In the genomic region with DNA sequence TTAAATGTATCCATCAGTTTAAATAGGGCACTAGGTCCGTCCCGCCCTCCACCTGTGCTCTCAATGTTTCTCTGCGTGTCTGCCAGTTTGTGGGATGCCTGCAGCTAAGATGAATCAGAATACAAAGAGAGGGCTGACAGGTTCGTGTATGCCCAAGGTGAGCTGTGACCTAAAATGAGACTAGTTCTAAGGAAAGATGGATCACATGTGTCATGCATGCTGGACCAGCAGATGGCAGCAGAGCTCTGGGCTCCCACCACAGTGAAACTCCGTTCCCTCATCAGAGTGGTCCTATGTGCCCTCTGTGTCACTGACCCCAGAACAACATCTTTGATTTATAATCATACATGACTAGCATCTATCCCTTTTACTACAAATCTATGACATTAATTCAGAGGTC, we compare ENCODE assay signal across 8 mouse cellular contexts.
DNase-seq lines count a peak whose midpoint lies in the region; ATAC-seq and TF ChIP-seq lines count a peak whose summit lies in the region.

No protein-coding gene starts in this region.

- TF ChIP-seq CTCF in G1E (IDR thresholded peaks at IDR 0.05; ENCODE audit: low read depth, low read length): peak; percentile 42; the same call in 1 of the 2 replicates

- H3K4me2 ChIP-seq in forebrain, embryonic 13.5 days: peak overlapping the region; percentile 88
- H3K4me2 ChIP-seq in heart, embryonic 16.5 days (ENCODE audit: low read depth, low read length): peak overlapping the region; percentile 82
- peak overlapping the region; percentile 63 for H3K4me2 ChIP-seq in liver, embryonic 12.5 days

- H3K36me3 ChIP-seq in G1E (replicated peaks): no peaks in the 10 kb centered on the region
- H3K36me3 ChIP-seq in forebrain, embryonic 13.5 days (ENCODE audit: poor library complexity, severe bottlenecking): no peaks in the 10 kb centered on the region
- H3K36me3 ChIP-seq in heart, embryonic 16.5 days (ENCODE audit: control insufficient read depth, insufficient read depth): no peaks in the 10 kb centered on the region
- no peaks in the 10 kb centered on the region for H3K36me3 ChIP-seq in liver, embryonic 12.5 days

- no peak for ATAC-seq in G1E (ENCODE audit: extremely low read depth, insufficient number of reproducible peaks, low FRiP score, poor library complexity, severe bottlenecking)
- ATAC-seq in forebrain, embryonic 13.5 days: peak; percentile 78
- no peak for ATAC-seq in heart, embryonic 16.5 days (replicated peaks; ENCODE audit: extremely low read depth, insufficient read depth, low FRiP score)
- ATAC-seq in liver, embryonic 12.5 days: no peak

- DNase-seq in G1E (ENCODE audit: low spot score): no peak
- peak; percentile 18 for DNase-seq in c-Kit-positive CD71-positive TER-119-positive erythroid progenitor cells, embryonic 14.5 days (ENCODE audit: low spot score)
- DNase-seq in kidney, postnatal 14 days: peak; percentile 65
- peak; percentile 84 for DNase-seq in neural tube, embryonic 10.5 days (ENCODE audit: extremely low spot score, low spot score)
- DNase-seq in thymus, postnatal 25 days: peak; percentile 21

- H3K27ac ChIP-seq in forebrain, embryonic 13.5 days: peak overlapping the region; percentile 32; the same call in 1 of the 2 replicates
- H3K27ac ChIP-seq in heart, embryonic 16.5 days (ENCODE audit: low read length): no peak overlapping the region
- no peak overlapping the region for H3K27ac ChIP-seq in liver, embryonic 12.5 days

- peak overlapping the region; percentile 74 for H3K9ac ChIP-seq in forebrain, embryonic 13.5 days
- H3K9ac ChIP-seq in heart, embryonic 16.5 days (ENCODE audit: low read length): peak overlapping the region; percentile 61; the same call in 1 of the 2 replicates
- no peak overlapping the region for H3K9ac ChIP-seq in liver, embryonic 12.5 days

- no peak overlapping the region for H3K4me3 ChIP-seq in G1E (ENCODE audit: low read depth, low read length)
- peak overlapping the region; percentile 48 for H3K4me3 ChIP-seq in forebrain, embryonic 13.5 days
- peak overlapping the region; percentile 51 for H3K4me3 ChIP-seq in heart, embryonic 16.5 days (ENCODE audit: low read length)
- no peak overlapping the region for H3K4me3 ChIP-seq in liver, embryonic 12.5 days

- no peaks in the 10 kb centered on the region for H3K4me1 ChIP-seq in G1E (ENCODE audit: insufficient read depth, low read depth, low read length)
- peaks cover 33% of the 10 kb centered on the region for H3K4me1 ChIP-seq in forebrain, embryonic 13.5 days
- H3K4me1 ChIP-seq in heart, embryonic 16.5 days (ENCODE audit: control insufficient read depth, insufficient read depth, low read length): peaks cover 3% of the 10 kb centered on the region
- peaks cover 14% of the 10 kb centered on the region for H3K4me1 ChIP-seq in liver, embryonic 12.5 days

- no peaks in the 10 kb centered on the region for H3K27me3 ChIP-seq in G1E (ENCODE audit: insufficient read depth, low read length)
- no peaks in the 10 kb centered on the region for H3K27me3 ChIP-seq in forebrain, embryonic 13.5 days
- no peaks in the 10 kb centered on the region for H3K27me3 ChIP-seq in heart, embryonic 16.5 days (ENCODE audit: control insufficient read depth, insufficient read depth, low read length)
- H3K27me3 ChIP-seq in liver, embryonic 12.5 days (replicated peaks): peaks cover 11% of the 10 kb centered on the region; the same call in 1 of the 2 replicates

- under 1% methylated on average over 5 of the region's 5 CpGs for WGBS in forebrain, embryonic 13.5 days
- under 1% methylated on average over 5 of the region's 5 CpGs for WGBS in heart, embryonic 16.5 days
- 0% methylated on average over 5 of the region's 5 CpGs for WGBS in liver, embryonic 12.5 days (ENCODE audit: insufficient replicate concordance)

- no peaks in the 10 kb centered on the region for H3K9me3 ChIP-seq in G1E (replicated peaks)
- H3K9me3 ChIP-seq in forebrain, embryonic 13.5 days (replicated peaks): no peaks in the 10 kb centered on the region
- no peaks in the 10 kb centered on the region for H3K9me3 ChIP-seq in heart, embryonic 16.5 days (replicated peaks; ENCODE audit: control insufficient read depth, low read length)
- no peaks in the 10 kb centered on the region for H3K9me3 ChIP-seq in liver, embryonic 12.5 days (replicated peaks)

Comparison
In these comparisons a context has a peak if more than half of its experiments do, and no peak if none do; other contexts are left out.
1. H3K4me3 ChIP-seq: peak in forebrain, embryonic 13.5 days (single experiment) and heart, embryonic 16.5 days (single experiment); none in G1E (single experiment) and liver, embryonic 12.5 days (single experiment).
2. Peak in every context shown above with its lines, with median percentiles within 50 percentile points of each other: H3K4me2 ChIP-seq.